Mouse (Mus musculus): ENCODE results near the gene Manba. TPM values are rescaled to one million over a fixed set of nuclear protein-coding genes. Genes with fewer than 3 reads are reported as not detected.
"Not testable (repeated sequence)": the region's sequence is repeated elsewhere in the genome, so short reads cannot be mapped to it uniquely, and the experiment has no call there.

Manba gene
- polyA plus RNA-seq, 1 experiment from 2014 or later: 4.8 TPM

- Histone ChIP-seq H3K27ac (no peak overlapping the region), H3K27me3 (ENCODE audit: insufficient read depth, poor library complexity, severe bottlenecking) (no peaks in the 10 kb centered on the region), H3K4me1 (replicated peaks) (no peaks in the 10 kb centered on the region), H3K36me3 (peaks cover 24% of the 10 kb centered on the region), H3K9me3 (no peaks in the 10 kb centered on the region), H3K4me3 (no peak overlapping the region)
- 58% methylated on average over 4 of the region's 4 CpGs for WGBS
- DNase-seq (ENCODE audit: low spot score): no peak
Measured at GRCm38 (mm10) chr3:135469974-135470373, 15.4 kb upstream of the Manba start.

GRCm38 (mm10) chr3:135470823-135471222 is 14.6 kb upstream of the Manba start:
- H3K9me3 ChIP-seq: no peaks in the 10 kb centered on the region
- no peak overlapping the region for H3K27ac ChIP-seq
- no peaks in the 10 kb centered on the region for H3K4me1 ChIP-seq (replicated peaks)
- no peaks in the 10 kb centered on the region for H3K27me3 ChIP-seq (ENCODE audit: insufficient read depth, poor library complexity, severe bottlenecking)
- H3K36me3 ChIP-seq: peaks cover 18% of the 10 kb centered on the region
- WGBS: 85% methylated on average over 1 of the region's 1 CpGs
- no peak overlapping the region for H3K4me3 ChIP-seq
- DNase-seq (ENCODE audit: low spot score): no peak

- no peaks in the 10 kb centered on the region for H3K36me3 ChIP-seq
- WGBS: 88% methylated on average over 8 of the region's 8 CpGs
- no peaks in the 10 kb centered on the region for H3K4me1 ChIP-seq (replicated peaks)
- no peaks in the 10 kb centered on the region for H3K27me3 ChIP-seq (ENCODE audit: insufficient read depth, poor library complexity, severe bottlenecking)
- H3K27ac ChIP-seq: no peak overlapping the region
- no peaks in the 10 kb centered on the region for H3K9me3 ChIP-seq
- H3K4me3 ChIP-seq: no peak overlapping the region
- no peak for DNase-seq (ENCODE audit: low spot score)
Measured at GRCm38 (mm10) chr3:135475025-135475424, 10.4 kb upstream of the Manba start.

GRCm38 (mm10) chr3:135476286-135476685 is 9.1 kb upstream of the Manba start:
- Histone ChIP-seq H3K27me3 (ENCODE audit: insufficient read depth, poor library complexity, severe bottlenecking) (no peaks in the 10 kb centered on the region), H3K9me3 (no peaks in the 10 kb centered on the region), H3K4me3 (no peak overlapping the region), H3K36me3 (no peaks in the 10 kb centered on the region), H3K27ac (no peak overlapping the region), H3K4me1 (replicated peaks) (no peaks in the 10 kb centered on the region)
- 86% methylated on average over 6 of the region's 6 CpGs for WGBS
- no peak for DNase-seq (ENCODE audit: low spot score)

GRCm38 (mm10) chr3:135476977-135477376 is 8.4 kb upstream of the Manba start:
- H3K9me3 ChIP-seq: no peaks in the 10 kb centered on the region
- no peaks in the 10 kb centered on the region for H3K36me3 ChIP-seq
- 93% methylated on average over 2 of the region's 2 CpGs for WGBS
- no peak overlapping the region for H3K4me3 ChIP-seq
- no peaks in the 10 kb centered on the region for H3K4me1 ChIP-seq (replicated peaks)
- no peaks in the 10 kb centered on the region for H3K27me3 ChIP-seq (ENCODE audit: insufficient read depth, poor library complexity, severe bottlenecking)
- DNase-seq (ENCODE audit: low spot score): no peak
- no peak overlapping the region for H3K27ac ChIP-seq

GRCm38 (mm10) chr3:135479090-135479489 is 6.3 kb upstream of the Manba start:
- H3K27ac ChIP-seq; H3K4me1 ChIP-seq (replicated peaks); DNase-seq (ENCODE audit: low spot score); H3K36me3 ChIP-seq; H3K4me3 ChIP-seq; H3K27me3 ChIP-seq (ENCODE audit: insufficient read depth, poor library complexity, severe bottlenecking); H3K9me3 ChIP-seq: not testable (repeated sequence)
- 83% methylated on average over 5 of the region's 5 CpGs for WGBS

- H3K9me3 ChIP-seq: no peaks in the 10 kb centered on the region
- H3K27ac ChIP-seq: no peak overlapping the region
- H3K27me3 ChIP-seq (ENCODE audit: insufficient read depth, poor library complexity, severe bottlenecking): peaks cover 8% of the 10 kb centered on the region; the same call in 1 of the 2 replicates
- H3K4me3 ChIP-seq: no peak overlapping the region
- H3K36me3 ChIP-seq: no peaks in the 10 kb centered on the region
- DNase-seq (ENCODE audit: low spot score): no peak
- 91% methylated on average over 6 of the region's 6 CpGs for WGBS
- peaks cover 9% of the 10 kb centered on the region for H3K4me1 ChIP-seq (replicated peaks)
Measured at GRCm38 (mm10) chr3:135480767-135481166, 4.6 kb upstream of the Manba start.

GRCm38 (mm10) chr3:135481608-135482007 is 3.8 kb upstream of the Manba start:
- no peak for DNase-seq (ENCODE audit: low spot score)
- no peak overlapping the region for H3K4me3 ChIP-seq
- H3K9me3 ChIP-seq: no peaks in the 10 kb centered on the region
- H3K4me1 ChIP-seq (replicated peaks): peaks cover 14% of the 10 kb centered on the region
- H3K36me3 ChIP-seq: no peaks in the 10 kb centered on the region
- peaks cover 11% of the 10 kb centered on the region for H3K27me3 ChIP-seq (ENCODE audit: insufficient read depth, poor library complexity, severe bottlenecking)
- 79% methylated on average over 3 of the region's 3 CpGs for WGBS
- no peak overlapping the region for H3K27ac ChIP-seq

GRCm38 (mm10) chr3:135484650-135485049 is 761 bp upstream of the Manba start:
- DNase-seq (ENCODE audit: low spot score); H3K36me3 ChIP-seq; H3K27ac ChIP-seq; H3K9me3 ChIP-seq: not testable (repeated sequence)
- Histone ChIP-seq H3K4me1 (replicated peaks) (peaks cover 14% of the 10 kb centered on the region), H3K27me3 (ENCODE audit: insufficient read depth, poor library complexity, severe bottlenecking) (peaks cover 12% of the 10 kb centered on the region), H3K4me3 (peak overlapping the region; percentile 78)
- WGBS: 90% methylated on average over 15 of the region's 15 CpGs

GRCm38 (mm10) chr3:135485900-135486241 is 460 bp downstream of the Manba start:
- no peak for DNase-seq (ENCODE audit: low spot score)
- Histone ChIP-seq H3K27ac (peak overlapping the region; percentile 79), H3K4me1 (replicated peaks) (peaks cover 14% of the 10 kb centered on the region), H3K27me3 (ENCODE audit: insufficient read depth, poor library complexity, severe bottlenecking) (peaks cover 12% of the 10 kb centered on the region), H3K36me3 (no peaks in the 10 kb centered on the region), H3K4me3 (peak overlapping the region; percentile 78), H3K9me3 (no peaks in the 10 kb centered on the region)
- 26% methylated on average over 9 of the region's 9 CpGs for WGBS

- 84% methylated on average over 5 of the region's 5 CpGs for WGBS
- DNase-seq (ENCODE audit: low spot score): no peak
- peak overlapping the region; percentile 78; the same call in 1 of the 2 replicates for H3K4me3 ChIP-seq
- no peak overlapping the region for H3K27ac ChIP-seq
- H3K9me3 ChIP-seq: no peaks in the 10 kb centered on the region
- no peaks in the 10 kb centered on the region for H3K36me3 ChIP-seq
- peaks cover 14% of the 10 kb centered on the region for H3K4me1 ChIP-seq (replicated peaks)
- peaks cover 12% of the 10 kb centered on the region for H3K27me3 ChIP-seq (ENCODE audit: insufficient read depth, poor library complexity, severe bottlenecking)
Measured at GRCm38 (mm10) chr3:135486351-135486750, 940 bp downstream of the Manba start.

GRCm38 (mm10) chr3:135487803-135488202 is 2.4 kb downstream of the Manba start:
- no peak overlapping the region for H3K4me3 ChIP-seq
- DNase-seq (ENCODE audit: low spot score): no peak
- peaks cover 14% of the 10 kb centered on the region for H3K4me1 ChIP-seq (replicated peaks)
- 93% methylated on average over 4 of the region's 4 CpGs for WGBS
- peaks cover 12% of the 10 kb centered on the region for H3K27me3 ChIP-seq (ENCODE audit: insufficient read depth, poor library complexity, severe bottlenecking)
- H3K36me3 ChIP-seq: no peaks in the 10 kb centered on the region
- H3K27ac ChIP-seq: no peak overlapping the region
- no peaks in the 10 kb centered on the region for H3K9me3 ChIP-seq

- Histone ChIP-seq H3K4me3 (no peak overlapping the region), H3K9me3 (no peaks in the 10 kb centered on the region), H3K4me1 (replicated peaks) (peaks cover 13% of the 10 kb centered on the region), H3K27me3 (ENCODE audit: insufficient read depth, poor library complexity, severe bottlenecking) (peaks cover 5% of the 10 kb centered on the region; the same call in 1 of the 2 replicates), H3K27ac (no peak overlapping the region), H3K36me3 (no peaks in the 10 kb centered on the region)
- DNase-seq (ENCODE audit: low spot score): no peak
- 89% methylated on average over 5 of the region's 5 CpGs for WGBS
Measured at GRCm38 (mm10) chr3:135489865-135490520, 4.6 kb downstream of the Manba start.

- WGBS: 89% methylated on average over 6 of the region's 6 CpGs
Measured at GRCm38 (mm10) chr3:135491102-135491501, 5.7 kb downstream of the Manba start.

More at GRCm38 (mm10) chr3:135491102-135491501, 5.7 kb downstream of the Manba start:
- Histone ChIP-seq H3K27ac (no peak overlapping the region), H3K36me3 (no peaks in the 10 kb centered on the region), H3K9me3 (no peaks in the 10 kb centered on the region), H3K27me3 (ENCODE audit: insufficient read depth, poor library complexity, severe bottlenecking) (peaks cover 4% of the 10 kb centered on the region; the same call in 1 of the 2 replicates), H3K4me3 (no peak overlapping the region), H3K4me1 (replicated peaks) (peaks cover 2% of the 10 kb centered on the region; the same call in 1 of the 2 replicates)
- no peak for DNase-seq (ENCODE audit: low spot score)
